7 mouse cellular contexts compared by ENCODE assay signal in the genomic region with DNA sequence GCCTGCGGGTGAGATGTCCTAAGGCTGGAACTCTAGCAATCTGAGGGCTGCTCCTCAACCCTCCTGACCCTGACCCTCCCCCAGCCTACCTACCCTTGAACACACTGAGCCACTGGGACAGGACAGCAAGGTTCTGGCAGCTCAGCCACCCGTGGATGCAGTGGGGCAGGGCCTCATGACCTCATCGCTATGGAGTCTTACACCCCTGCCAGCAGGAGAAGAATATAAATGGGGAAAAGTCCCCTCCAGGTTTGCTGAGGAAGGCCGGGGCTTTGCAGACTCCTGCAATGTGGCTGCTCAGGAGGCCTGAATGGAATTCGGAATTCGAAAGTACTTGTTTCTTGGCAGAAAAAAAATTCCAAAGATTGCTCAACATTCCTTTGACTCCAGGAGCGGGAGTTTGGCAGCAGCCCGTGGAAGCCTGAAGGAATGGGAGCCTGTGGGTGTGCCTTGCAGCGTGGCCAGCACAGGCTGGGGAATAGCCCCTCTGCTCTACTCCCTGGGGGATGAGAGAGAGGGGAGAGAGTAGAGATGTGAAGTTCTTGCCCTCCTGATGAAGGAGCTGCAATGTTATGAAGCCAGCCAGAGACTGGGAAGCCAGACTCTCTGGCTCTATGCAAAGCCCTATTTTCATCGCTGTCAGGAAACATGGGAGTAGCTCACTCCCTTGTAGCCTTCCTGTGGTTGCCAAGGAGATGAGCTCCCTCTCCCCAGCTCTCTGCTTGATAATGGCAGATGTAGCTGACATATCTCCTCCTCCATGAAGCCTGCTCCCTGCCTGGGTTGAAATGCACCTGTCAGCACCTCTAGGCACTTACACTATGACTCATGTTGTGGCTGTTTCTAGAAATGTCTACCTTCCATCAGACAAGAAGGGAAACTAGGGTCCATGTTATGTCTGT. TPM values are rescaled to one million over a fixed set of nuclear protein-coding genes. Genes with fewer than 3 reads are reported as not detected.
DNase-seq lines count a peak whose midpoint lies in the region; ATAC-seq and TF ChIP-seq lines count a peak whose summit lies in the region.

No protein-coding gene starts in this region.

- H3K4me2 ChIP-seq in lung, postnatal 0 days (replicated peaks; ENCODE audit: low read depth, low read length) = peak overlapping the region; percentile 33

- no peak overlapping the region for H3K4me3 ChIP-seq in cortical plate, adult 2 months (ENCODE audit: insufficient read depth, low read length)
- H3K4me3 ChIP-seq in lung, postnatal 0 days (ENCODE audit: low read depth, low read length) = no peak overlapping the region

- no peak for TF ChIP-seq POLR2A in cortical plate, adult 2 months (IDR thresholded peaks at IDR 0.05; ENCODE audit: extremely low read depth, insufficient read depth, low read length)

- peak; percentile 83 for ATAC-seq in lung, postnatal 0 days

- no peak overlapping the region for H3K9ac ChIP-seq in lung, postnatal 0 days (replicated peaks; ENCODE audit: low read depth)

- H3K27me3 ChIP-seq in lung, postnatal 0 days (replicated peaks; ENCODE audit: insufficient read depth, low read length) = no peaks in the 10 kb centered on the region

- H3K36me3 ChIP-seq in lung, postnatal 0 days (ENCODE audit: insufficient read depth, low read length) = no peaks in the 10 kb centered on the region

- TF ChIP-seq CTCF in cortical plate, adult 2 months (IDR thresholded peaks at IDR 0.05; ENCODE audit: extremely low read depth, insufficient read depth, low read length) = no peak
- TF ChIP-seq CTCF in lung, postnatal 0 days (IDR thresholded peaks at IDR 0.05) = no peak

- no peaks in the 10 kb centered on the region for H3K9me3 ChIP-seq in lung, postnatal 0 days (ENCODE audit: low read length)

- DNase-seq in frontal cortex, adult 2 months (ENCODE audit: extremely low spot score in 1 of 2, low spot score in 1 of 2) = peak; percentile 36 to 73
- peak; percentile 64 for DNase-seq in heart, postnatal 4 days
- DNase-seq in layer of hippocampus, adult 8-10 months (ENCODE audit: low spot score in 2 of 2) = peak; percentile 62 to 68
- peak; percentile 93 for DNase-seq in lung, postnatal 0 days (ENCODE audit: low spot score)
- DNase-seq in right cerebral cortex, adult 2 months (ENCODE audit: low spot score in 2 of 2) = peak; percentile 64 to 66
- DNase-seq in cerebellum, adult 9-11 months = no peak

- H3K27ac ChIP-seq in cortical plate, adult 2 months (ENCODE audit: insufficient read depth, low read length) = peak overlapping the region; percentile 35
- H3K27ac ChIP-seq in lung, postnatal 0 days (ENCODE audit: low read length) = no peak overlapping the region

- WGBS in lung, postnatal 0 days = 17% methylated on average over 10 of the region's 10 CpGs

- H3K4me1 ChIP-seq in cortical plate, adult 2 months (ENCODE audit: control insufficient read depth, insufficient read depth, low read length) = peaks cover 11% of the 10 kb centered on the region
- peaks cover 10% of the 10 kb centered on the region for H3K4me1 ChIP-seq in lung, postnatal 0 days (ENCODE audit: insufficient read depth, low read depth, low read length)

- TF ChIP-seq EP300 in lung, postnatal 0 days (IDR thresholded peaks at IDR 0.05) = peak; percentile 66

RNA-seq across cellular contexts. Expression of gene Csf1, which starts 33.3 kb away (rescaled TPM):
- 15.4 and 16.7 TPM in 2 replicates for polyA plus RNA-seq in cortical plate, adult 2 months (2012; rRNA removed)
- polyA plus RNA-seq in frontal cortex, adult 2 months (2012; rRNA removed) = 14.1 and 14.5 TPM in 2 replicates
- total RNA-seq in heart, postnatal 4 days (2021) = 10 to 100 TPM; 14.8 to 15.4 TPM
- total RNA-seq in layer of hippocampus, adult 8-10 months (2022) = 10 to 100 TPM; 24.9 to 58.2 (median 39.9) TPM
- 10.9 and 14.3 TPM in 2 replicates for polyA plus RNA-seq in lung, postnatal 0 days (2015; fragmentation: Nextera tagmentation; extraction: Ambion mirVana)
